Mouse (Mus musculus) thymus, postnatal 25 days (tissue): Measurements from ENCODE around the gene Ltbp3.

ENCODE experiments used
- DNase-seq: peaks from one replicate; pipeline ENCODE4 v3.0.0; 2022

Ltbp3 gene

DNA sequence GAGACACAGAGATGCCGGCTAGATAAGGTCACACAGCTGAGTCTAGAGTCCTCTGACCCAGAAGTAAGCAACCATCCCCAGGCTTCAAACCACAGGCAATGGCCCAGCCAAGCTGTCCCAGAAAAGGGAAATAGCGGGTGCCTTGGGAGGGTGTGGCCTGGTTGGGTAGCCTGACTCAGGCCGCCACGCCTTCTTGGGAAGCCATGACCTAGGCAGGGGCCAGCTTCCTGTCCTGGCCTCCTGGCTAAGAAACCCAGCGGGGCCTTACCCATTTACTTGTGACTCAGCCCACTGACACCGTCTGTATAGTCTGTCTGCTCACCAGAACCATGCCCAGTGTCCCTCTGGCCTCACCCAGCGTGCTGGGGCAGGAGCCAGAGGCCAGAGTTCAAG is 16.2 kb upstream of the Ltbp3 start:
- peak; percentile 27 for DNase-seq

DNA sequence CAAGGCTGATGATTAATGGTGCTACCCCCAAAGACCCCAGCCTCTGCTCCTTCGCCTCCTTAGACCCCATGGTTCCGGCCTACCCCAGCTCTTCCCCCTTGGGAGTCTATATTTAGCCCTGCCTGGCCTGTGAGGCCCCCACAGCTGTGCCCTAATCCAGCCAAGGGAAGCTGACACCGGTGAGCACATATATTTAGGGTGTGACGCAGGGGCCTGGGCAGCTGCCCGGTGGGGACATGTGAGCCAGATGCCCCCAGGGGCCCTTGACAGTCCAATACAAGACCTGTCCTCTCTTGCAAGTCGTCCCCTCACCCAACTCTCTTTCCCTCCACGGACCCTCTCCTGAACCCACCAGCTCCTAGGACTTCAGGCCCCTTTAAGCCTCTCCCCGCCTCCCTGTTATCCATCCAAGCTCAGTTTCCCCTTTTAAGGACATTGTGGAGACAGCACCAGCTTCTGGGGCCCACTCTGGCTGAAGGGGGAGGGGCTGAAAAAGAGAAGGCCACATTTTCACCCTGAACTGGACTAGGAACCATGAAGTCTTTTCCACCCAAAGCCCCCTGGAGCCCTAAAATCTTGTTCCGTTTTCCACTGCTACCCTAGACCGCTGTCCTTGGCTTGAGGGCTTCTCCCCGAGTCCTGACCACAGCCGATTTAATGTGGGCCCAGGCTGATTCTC is 15.5 kb upstream of the Ltbp3 start:
- DNase-seq: no peak

DNA sequence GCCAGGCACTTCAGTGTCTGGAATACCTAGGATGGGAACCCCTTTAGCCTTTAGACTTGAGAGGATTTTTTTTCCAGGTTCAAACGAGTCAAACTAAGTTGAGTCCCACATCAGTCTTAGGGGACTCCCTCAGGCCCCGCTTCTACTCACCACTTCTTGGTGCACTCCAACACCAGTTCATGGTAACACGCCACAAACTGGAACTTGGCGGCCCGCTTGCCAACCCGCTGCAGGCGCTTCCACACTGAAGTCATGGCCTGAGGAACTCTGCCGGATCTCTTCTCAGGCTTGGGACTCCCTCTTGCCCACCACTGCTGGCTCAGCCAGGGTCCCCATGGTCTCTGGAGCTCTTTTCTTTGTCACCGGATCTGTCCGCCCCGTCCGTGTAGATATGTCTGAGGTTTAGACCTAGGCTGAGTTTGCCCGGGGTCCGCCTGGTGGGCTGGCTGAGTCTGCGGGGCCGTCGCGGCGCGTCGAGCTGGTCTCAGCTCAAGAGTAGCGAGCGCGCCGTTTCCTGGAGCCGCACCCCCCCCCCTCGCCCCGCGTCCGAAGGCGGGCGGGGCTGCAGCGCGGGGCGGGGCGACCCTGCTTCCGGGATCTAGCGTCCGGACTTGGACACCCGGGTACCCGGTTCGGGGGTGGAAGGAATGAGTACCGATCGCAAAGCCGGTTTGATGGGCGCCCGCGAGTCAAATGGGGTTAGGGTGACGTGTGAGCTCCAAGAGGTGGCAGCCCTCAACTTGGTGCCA is 14.8 kb upstream of the Ltbp3 start, which contains the start of gene Ehbp1l1:
Ehbp1l1 (minus strand) TSS at position 551 of the 749 bp plus-strand sequence.
- DNase-seq: peak; percentile 79

DNA sequence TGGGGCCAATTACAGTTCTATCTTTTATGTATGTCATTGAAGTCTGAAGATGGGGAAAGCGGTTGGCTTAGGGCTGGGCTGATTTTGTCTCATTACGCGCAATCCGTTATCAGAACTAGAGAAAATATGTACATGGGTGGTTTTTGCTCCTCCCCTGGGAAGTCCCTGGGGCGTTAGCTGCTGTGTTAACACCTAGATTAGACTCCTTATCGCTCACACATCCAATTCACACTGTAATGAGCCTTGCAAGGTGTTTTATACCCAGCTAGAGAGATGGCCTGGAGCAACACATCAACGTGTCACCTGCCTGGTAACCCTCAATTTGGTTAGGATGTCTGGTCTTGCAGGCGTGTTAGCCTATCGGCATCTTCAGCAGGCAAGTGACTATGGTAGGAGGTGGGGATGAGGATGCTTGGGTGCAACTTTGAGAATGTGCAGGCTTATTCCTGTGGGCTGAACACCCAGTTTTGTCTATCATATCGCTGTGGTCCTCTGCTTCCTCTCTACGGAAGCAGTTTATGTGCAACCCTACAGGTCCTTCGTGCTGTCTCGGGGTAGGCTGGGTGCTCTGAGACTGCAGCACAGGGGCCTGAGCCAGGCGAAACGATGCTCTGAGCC is 13.6 kb upstream of the Ltbp3 start:
- no peak for DNase-seq

DNA sequence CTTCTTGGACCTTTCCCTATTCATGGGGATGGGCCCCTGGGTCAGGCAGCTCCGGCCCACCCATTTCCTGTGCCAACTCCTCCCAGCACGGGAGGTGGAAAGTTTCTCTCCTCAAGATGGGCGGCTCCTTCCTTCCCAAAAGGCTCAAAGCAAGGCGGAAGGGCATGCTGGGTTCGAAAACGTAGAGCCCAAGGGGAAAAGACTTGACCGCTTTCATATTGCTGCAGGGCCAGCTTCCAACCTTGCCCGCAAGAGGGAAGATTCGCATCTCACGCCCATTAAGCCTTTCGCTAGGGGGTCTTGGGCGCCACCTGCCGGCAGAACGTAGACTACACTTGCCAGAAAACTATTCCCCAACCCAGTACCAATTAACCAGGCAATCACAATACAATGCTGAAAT is 13.0 kb upstream of the Ltbp3 start:
- peak; percentile 91 for DNase-seq

DNA sequence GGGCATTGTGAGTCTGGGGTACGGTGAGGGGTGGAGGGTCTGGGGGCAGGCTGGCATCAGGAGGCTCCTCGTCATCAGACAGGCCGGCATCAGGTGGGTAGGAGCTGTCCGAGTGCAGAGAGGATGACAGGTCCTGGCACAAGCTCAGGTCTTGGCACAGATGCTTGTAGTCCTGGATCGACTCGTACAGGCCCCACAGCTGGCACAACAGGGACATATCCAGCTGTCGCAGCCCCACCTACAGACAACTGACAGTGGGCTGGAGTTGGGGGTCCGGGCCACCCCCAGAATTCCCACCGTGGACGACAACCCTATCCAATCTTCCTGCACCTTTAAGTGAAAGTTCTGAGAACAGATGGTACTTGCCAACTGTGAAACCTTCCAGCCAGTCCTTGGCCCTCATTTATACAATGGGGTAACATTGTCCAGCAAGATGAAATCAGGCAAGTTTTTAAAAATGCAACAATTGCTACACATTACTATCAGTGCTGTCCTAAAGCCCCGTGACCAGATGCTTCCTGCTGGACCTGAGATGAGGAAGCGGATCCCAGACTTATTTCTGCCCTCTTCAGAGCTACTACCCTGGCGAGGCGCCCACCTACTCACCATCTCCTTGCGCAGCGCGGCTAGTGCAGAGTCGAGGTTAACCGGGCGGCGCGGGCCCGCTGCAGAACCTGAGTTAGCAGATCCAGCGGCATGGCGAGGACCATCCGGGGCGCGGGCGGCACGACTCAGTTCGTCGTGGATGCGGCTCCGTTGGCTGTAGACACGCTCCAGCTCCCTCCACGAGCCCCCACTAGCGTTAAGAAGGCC is 11.9 kb upstream of the Ltbp3 start:
- DNase-seq: peak; percentile 51

DNA sequence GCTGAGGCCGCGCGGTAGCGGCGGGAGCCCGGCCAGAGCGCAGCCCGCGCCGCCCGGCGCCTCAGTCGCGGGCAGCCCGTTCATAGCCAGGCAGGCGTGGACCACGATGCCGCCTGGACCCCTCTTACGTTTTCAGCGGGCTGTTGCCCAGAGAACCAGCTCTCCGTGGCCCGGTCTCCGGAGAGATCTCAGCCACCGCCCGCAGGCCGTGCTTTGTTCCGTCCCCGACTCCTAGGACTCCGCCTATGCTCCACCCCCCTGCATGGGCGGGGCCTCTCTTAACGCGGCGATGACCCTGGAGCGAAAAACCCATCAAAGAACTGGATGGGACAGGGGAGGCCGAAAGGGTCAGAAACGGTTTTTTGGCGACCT is 11.3 kb upstream of the Ltbp3 start, which contains the start of gene Fam89b:
Fam89b (minus strand) TSS at position 210 of the 372 bp plus-strand sequence.
- peak; percentile 87 for DNase-seq

DNA sequence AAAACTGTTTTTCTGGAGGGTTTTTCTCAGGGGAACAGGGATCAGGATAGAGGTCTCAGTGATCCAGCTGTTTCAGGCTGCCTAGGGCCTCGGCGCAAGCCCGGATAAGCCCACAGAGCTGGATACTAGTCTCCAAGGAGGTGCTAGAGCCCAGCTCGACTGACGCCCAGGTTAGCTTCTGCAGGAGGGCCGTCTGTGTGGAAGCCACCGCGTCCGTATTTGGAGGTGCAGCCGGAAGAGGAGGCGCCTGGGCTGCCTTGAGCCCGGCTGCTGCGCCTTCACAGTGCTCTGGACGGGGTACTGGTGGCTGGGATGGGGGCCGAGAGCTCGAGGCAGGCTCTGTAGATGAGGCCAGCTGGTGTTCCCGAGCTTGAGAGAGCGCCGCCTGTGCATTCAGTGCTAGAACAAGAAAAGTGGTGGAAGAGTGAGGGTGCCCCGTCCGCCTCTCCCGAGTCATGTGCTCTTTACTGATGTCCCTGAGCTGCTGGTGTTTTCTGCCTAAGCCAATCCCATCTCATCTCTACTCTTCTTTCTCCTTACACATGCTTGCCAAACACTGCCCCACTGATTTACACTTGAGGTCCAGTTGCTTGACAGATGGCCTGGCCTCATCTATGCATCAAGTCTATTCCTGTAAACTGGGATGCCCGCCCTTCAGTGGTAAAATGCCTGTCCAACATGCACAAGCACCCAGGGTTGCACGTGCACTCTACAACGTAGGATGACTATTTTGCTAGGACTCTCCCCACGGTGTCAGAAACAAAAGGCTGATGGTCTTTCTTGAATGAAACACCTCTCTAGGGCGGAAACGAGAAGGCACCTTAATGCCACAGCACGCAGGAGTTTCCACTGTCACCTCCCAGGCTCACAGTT is 10.2 kb upstream of the Ltbp3 start:
- peak; percentile 56 for DNase-seq

DNA sequence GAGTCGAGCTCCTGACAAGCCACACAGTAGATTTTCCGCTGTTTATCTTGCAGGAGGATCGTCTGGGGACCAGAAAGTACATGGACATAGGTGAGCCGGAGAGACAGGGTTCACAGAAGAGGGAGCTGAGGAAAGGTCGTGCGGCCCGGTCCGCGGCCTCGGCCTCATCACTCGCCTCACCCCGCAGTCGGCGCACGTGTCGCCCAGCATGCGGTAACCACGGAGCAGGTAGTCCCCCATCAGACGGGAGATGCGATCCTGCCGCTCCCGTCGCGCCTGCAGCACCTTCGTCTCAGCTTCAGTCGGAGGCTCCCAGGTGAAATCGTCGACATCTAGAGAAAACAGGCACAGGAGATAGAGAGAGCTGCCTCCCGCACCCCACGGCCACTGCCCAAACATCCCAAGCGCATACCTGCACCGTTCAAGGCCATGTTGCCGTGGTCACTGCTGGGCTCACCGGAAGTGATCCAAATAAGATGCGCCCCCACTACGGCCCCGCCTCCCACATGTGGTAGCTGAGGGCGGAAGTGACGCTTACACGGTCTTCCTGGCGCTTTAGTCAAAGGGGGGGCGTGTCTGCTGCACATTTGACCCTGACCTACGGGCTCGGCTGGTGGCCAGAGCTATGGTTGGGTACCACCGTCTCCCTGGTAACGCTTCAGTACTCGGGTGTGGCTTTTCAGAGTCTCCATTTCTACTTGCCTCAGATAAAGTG is 9.3 kb upstream of the Ltbp3 start:
- DNase-seq: peak; percentile 87

DNA sequence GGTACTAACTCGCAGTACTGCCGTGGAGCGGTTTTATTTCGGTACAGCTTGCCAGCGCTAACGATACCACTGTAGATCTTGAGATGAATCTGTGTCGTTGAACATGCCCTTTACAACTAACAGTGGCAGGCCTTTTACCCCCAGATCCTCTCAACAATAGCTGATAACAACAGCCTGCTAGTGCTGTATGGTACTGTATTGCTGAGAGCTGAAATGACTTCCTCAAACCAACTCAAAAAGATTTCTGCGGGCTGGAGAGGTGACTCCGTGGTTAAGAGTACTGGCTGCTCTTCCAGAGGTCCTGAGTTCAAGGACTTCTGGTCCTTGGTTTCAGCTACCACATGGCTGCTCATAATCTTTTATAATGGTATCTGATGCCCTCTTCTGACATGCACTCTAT is 6.4 kb upstream of the Ltbp3 start:
- DNase-seq: no peak

DNA sequence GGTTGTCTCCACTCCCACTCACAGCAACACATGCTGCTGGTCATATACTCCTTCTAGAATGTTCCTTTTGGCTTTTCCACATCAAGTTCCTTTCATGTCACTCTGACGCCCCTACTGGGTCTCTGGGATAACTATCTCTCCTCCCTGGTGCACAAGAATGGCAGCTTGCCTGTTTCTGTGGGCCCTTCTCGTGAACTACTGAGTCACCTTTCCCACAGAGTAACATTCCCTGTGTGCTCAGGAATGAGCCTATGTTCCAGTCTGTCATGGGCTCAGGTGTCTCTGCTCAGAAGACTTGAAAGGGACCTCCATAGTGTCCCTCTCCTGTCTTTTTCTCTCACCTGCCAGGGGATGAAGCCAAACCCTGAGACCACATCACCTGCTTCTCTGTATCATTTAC is 1.3 kb upstream of the Ltbp3 start:
- no peak for DNase-seq

DNA sequence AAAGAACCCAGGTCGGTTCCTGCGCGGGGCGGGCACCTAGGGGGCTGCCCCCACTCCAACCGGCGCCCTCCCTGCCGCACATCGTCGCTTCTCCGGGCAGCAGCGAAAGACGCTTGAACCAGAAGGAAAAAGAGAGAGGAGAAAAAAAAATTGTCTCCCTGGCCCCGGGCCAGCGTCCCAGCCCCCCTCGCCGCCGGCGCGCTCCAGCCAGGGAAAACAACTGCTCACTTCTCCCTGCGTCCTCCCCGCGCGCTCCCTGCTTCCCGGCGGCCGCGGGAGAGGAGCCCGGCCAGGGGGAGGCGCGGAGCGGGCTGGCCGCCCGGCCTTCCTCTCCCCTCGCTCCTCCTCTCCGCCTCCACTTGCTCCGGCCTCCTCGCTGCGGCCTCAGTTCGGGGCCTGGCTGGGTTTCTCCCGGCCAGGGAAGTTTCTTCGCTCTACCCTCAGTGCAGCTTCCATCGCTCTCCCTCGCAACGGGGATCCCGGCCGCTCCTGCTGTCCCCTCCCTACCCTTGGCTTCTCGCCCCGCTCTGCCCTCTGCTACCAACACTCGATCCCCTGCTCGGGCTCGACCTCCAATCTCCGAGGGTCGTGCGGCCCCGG is 1.0 kb downstream of the Ltbp3 start:
- no peak for DNase-seq

DNA sequence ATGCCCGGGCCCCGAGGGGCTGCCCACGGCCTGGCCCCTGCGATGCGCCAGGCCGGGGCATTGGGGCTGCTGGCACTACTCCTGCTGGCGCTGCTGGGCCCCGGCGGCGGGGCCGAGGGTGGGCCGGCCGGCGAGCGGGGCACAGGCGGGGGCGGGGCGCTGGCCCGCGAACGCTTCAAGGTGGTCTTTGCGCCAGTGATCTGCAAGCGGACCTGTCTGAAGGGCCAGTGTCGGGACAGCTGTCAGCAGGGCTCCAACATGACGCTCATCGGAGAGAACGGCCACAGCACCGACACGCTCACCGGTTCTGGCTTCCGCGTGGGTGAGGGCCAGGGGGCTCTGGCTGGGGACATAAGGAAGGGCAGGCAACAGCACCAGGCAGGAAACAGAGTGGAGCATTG is 1.5 kb downstream of the Ltbp3 start:
- no peak for DNase-seq

DNA sequence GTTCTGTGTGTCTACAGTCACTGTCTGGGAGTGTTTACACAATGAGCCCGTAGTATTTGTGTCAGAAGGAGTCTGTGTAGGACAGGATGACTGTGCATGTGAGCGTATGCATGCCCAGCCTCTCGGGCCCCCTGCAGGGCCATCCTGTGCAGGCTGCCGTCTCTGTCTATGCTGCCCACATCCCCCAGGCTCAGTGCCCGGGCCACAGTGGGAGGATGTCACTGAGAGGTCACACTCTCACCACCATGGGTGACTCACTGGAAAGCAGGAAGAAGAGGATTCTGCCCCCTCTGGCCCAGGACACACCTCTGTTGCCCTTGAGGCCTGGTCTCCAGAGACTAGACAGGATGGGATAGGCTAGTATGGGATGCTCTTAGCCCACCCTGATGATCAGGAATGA is 2.9 kb downstream of the Ltbp3 start:
- no peak for DNase-seq

DNA sequence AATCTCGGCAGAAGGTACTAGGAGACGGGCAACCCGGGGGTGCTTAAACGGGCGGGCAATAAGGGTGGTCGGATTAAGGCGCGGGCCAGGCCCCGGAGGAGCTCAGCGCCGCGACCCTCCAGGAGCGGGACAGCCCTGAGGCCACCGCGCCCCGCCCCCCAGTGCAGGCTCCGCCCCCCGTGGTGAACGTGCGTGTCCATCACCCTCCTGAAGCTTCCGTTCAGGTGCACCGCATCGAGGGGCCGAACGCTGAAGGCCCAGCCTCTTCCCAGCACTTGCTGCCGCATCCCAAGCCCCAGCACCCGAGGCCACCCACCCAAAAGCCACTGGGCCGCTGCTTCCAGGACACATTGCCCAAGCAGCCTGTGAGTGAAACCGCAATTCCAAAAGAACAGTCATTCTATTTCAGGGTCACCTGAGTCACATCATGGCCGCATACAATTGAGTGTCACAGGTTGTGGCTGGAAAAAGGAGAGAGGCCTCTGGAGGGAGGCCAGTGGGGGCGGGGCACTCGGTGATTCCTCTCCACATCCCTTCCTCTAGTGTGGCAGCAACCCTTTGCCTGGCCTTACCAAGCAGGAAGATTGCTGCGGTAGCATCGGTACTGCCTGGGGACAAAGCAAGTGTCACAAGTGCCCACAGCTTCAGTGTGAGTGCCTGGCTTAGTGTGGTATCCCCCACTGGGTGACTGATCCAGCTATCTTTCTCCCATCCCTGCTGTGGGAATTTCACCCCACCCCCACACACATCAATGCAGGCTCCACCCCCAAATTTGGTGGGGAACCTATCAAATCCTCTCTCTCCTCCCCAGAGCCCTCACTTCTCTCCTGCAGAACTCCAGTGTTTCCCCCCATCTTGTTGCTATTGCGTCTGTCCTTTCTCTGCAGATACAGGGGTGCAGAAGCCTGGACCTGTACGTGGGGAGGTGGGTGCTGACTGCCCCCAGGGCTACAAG is 5.3 kb downstream of the Ltbp3 start:
- DNase-seq: no peak

DNA sequence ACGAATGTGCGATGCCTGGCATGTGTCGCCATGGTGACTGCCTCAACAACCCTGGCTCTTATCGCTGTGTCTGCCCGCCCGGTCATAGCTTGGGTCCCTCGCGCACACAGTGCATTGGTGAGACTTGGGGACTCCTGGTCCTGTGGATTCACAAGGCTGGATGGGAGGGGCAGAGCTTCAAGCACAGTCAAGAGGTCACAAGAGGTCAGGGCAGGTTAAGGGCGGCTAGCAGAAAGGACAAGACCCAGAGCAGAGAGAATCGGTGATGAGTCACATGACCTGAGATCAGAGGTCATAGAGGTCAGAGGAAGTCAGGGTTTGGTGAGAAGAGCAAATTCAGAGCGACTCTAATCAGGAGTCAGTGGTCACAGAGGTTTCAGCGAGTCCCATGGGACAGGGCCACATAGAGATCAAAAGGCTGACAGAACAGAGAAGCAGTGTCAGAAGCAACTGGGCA is 6.2 kb downstream of the Ltbp3 start:
- no peak for DNase-seq

DNA sequence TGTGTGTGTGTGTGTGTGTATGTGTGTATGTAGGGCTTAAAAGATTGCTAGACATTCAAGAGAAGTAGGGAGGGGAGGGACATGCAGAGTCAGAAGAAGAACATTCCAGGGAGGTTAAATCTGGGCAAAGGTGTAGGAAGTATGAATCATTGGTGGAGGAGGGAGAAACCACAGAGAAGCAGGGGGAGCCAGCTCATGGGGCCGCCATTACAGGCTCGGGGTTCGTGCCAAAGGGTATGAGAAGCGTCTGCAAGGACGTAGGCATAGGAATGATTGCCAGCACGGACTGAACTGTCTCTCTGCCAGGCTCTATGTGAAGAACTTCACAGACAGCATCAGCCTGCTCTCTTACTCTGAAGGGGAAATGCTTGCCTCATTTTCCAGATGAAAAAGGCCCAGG is 8.8 kb downstream of the Ltbp3 start:
- no peak for DNase-seq

DNA sequence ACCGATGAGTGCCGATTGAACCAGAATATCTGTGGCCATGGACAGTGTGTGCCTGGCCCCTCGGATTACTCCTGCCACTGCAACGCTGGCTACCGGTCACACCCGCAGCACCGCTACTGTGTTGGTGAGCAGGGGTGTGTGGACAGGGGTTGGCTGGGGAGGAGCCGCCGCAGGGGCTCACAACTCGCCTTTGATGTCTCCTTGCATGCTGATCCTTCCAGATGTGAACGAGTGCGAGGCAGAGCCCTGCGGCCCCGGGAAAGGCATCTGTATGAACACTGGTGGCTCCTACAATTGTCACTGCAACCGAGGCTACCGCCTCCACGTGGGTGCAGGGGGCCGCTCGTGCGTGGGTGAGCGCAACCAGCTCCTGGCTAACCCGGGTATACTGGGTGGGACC is 10.2 kb downstream of the Ltbp3 start:
- DNase-seq: no peak

DNA sequence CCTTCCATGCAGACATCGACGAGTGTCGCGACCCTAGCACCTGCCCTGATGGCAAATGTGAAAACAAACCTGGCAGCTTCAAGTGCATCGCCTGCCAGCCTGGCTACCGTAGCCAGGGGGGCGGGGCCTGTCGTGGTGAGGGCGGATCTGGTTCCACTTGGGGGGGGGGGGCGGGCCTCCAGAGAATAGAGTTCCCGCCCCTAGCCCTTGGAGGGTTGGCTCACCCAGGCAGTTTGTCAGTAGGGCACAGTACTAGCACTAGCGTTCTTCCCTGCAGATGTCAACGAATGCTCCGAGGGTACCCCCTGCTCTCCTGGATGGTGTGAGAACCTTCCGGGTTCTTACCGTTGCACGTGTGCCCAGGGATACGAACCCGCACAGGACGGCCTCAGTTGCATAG is 11.0 kb downstream of the Ltbp3 start:
- DNase-seq: peak; percentile 37
